Mouse (Mus musculus) forebrain, embryonic 11.5 days (tissue): Measurements from ENCODE around the gene Parp4. TPM values are rescaled to one million over a fixed set of nuclear protein-coding genes. Genes with fewer than 3 reads are reported as not detected.

Experiments
- ATAC-seq: fragments of 200-750 bp; cut with Nextera tagmentation; replicated peaks from 2 replicates; pipeline ENCODE4 v1.8.0; 2017; ENCODE audit warnings: moderate TSS enrichment; ENCODE audit not compliant: low FRiP score
- DNase-seq: peaks from one replicate; pipeline ENCODE4 v3.0.0-alpha.2; 2017; ENCODE audit warnings: low spot score
- H3K27ac ChIP-seq: fragments of 300-500 bp; sonication (generic); 2 replicates; pipeline ENCODE4 v1.5.1; 2014; ENCODE audit warnings: low read depth, low read length
- H3K27me3 ChIP-seq: fragments of 300-500 bp; sonication (generic); 2 replicates; pipeline ENCODE4 v1.6.1; 2014; ENCODE audit warnings: mild to moderate bottlenecking, low read length, mixed read lengths; ENCODE audit not compliant: control insufficient read depth, insufficient read depth
- H3K36me3 ChIP-seq: fragments of 300-500 bp; sonication (generic); 2 replicates; pipeline ENCODE4 v1.6.1; 2014; ENCODE audit warnings: mild to moderate bottlenecking, low read length, moderate library complexity, mixed read lengths; ENCODE audit not compliant: control insufficient read depth, insufficient read depth
- H3K4me1 ChIP-seq: fragments of 300-500 bp; sonication (generic); replicated peaks from 2 replicates; pipeline ENCODE4 v1.6.1; 2014; ENCODE audit warnings: low read length, mixed read lengths; ENCODE audit not compliant: control insufficient read depth, insufficient read depth
- H3K4me2 ChIP-seq: fragments of 300-500 bp; sonication (generic); 2 replicates; pipeline ENCODE4 v1.6.1; 2014; ENCODE audit warnings: low read depth, mild to moderate bottlenecking, low read length, moderate library complexity, mixed read lengths; ENCODE audit not compliant: severe bottlenecking
- H3K4me3 ChIP-seq: fragments of 300-500 bp; sonication (generic); 2 replicates; pipeline ENCODE4 v1.5.1; 2014; ENCODE audit warnings: low read depth, low read length
- H3K9ac ChIP-seq: fragments of 300-500 bp; sonication (generic); 2 replicates; pipeline ENCODE4 v1.6.1; 2014; ENCODE audit warnings: low read length
- H3K9me3 ChIP-seq: fragments of 300-500 bp; sonication (generic); 2 replicates; pipeline ENCODE4 v1.6.1; 2016; ENCODE audit warnings: low read length, mixed read lengths; ENCODE audit not compliant: control insufficient read depth
- WGBS: fragments of 180-500 bp; shearing (Covaris S2); extraction: QIAGEN DNeasy Blood & Tissue Kit; methylation state at CpG from one replicate; pipeline ENCODE4 v1.1.7; 2014; 5-methylcytosine and 5-hydroxymethylcytosine counted together
- polyA plus RNA-seq: library from polyadenylated mRNA; unstranded; fragments of >200 nt; fragmentation: Nextera tagmentation; extraction: Ambion mirVana; gene quantifications from 2 replicates; pipeline ENCODE4 v1.2.1, GENCODE M21; 2014

The Parp4 gene
- polyA plus RNA-seq, 1 experiment from 2014 or later: 2.3 TPM

GRCm38 (mm10) chr14:56626202-56626601 is 50.8 kb downstream of the Parp4 start:
- Histone ChIP-seq H3K27ac (no peak overlapping the region), H3K9ac (no peak overlapping the region), H3K4me2 (no peak overlapping the region), H3K4me1 (no peaks in the 10 kb centered on the region), H3K9me3 (no peaks in the 10 kb centered on the region), H3K4me3 (no peak overlapping the region), H3K36me3 (no peaks in the 10 kb centered on the region), H3K27me3 (no peaks in the 10 kb centered on the region)
- DNase-seq (no peak), ATAC-seq (no peak)
- WGBS: 90% methylated on average over 4 of the region's 4 CpGs

- Histone ChIP-seq H3K9me3 (no peaks in the 10 kb centered on the region), H3K27ac (no peak overlapping the region), H3K4me2 (no peak overlapping the region), H3K27me3 (no peaks in the 10 kb centered on the region), H3K9ac (no peak overlapping the region), H3K36me3 (no peaks in the 10 kb centered on the region), H3K4me3 (no peak overlapping the region), H3K4me1 (no peaks in the 10 kb centered on the region)
- no peak for DNase-seq
- ATAC-seq: no peak
- 90% methylated on average over 3 of the region's 3 CpGs for WGBS
Observed at GRCm38 (mm10) chr14:56628336-56628735, 52.9 kb downstream of the Parp4 start.

DNA sequence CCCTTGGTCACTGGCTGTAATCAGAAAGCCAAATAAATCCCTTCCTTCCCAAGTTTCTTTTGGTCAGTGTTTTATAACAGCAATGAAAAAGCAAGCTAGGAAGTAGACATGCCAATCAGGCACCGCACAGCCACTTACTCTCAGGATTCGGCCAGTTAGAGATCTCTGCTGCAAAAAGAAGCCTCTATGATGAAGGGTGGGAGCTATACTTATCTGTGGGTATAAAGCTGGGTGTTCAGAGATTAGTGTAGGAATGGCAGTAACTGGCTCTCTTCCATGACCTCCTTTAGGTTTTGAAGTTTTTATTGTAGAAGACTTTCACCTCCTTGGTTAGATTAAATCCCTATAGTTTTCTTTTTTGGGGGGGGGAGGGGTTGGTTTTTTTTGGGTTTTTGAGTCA is 55.7 kb downstream of the Parp4 start:
- no peaks in the 10 kb centered on the region for H3K27me3 ChIP-seq
- no peak overlapping the region for H3K4me3 ChIP-seq
- DNase-seq (no peak), ATAC-seq (no peak)
- no peak overlapping the region for H3K27ac ChIP-seq
- no peaks in the 10 kb centered on the region for H3K9me3 ChIP-seq
- no peaks in the 10 kb centered on the region for H3K36me3 ChIP-seq
- no peak overlapping the region for H3K9ac ChIP-seq
- WGBS: 93% methylated on average over 2 of the region's 2 CpGs
- H3K4me1 ChIP-seq: no peaks in the 10 kb centered on the region
- no peak overlapping the region for H3K4me2 ChIP-seq

DNA sequence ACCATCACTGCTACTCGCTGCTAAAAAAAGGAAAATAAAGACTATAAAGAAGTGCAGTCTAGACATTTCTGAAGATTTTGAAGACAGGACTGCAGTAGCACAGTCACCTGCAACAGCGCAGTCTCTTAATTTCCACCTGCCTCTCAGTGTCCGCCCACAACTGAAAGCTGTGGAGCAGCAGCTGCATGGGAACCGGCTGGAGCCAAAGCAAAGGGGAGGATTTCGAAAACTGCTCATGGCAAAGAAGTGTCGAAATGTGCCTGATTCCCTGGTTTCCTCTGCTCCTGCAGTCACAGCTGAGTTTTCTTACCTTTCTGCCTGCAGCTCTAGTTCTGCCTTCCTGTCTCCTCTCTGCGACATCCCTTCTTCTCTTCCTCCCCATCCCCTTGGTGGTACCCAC is 71.8 kb downstream of the Parp4 start:
- Histone ChIP-seq H3K27me3 (no peaks in the 10 kb centered on the region), H3K4me2 (no peak overlapping the region), H3K4me3 (no peak overlapping the region), H3K36me3 (no peaks in the 10 kb centered on the region), H3K9me3 (no peaks in the 10 kb centered on the region), H3K4me1 (no peaks in the 10 kb centered on the region), H3K27ac (no peak overlapping the region), H3K9ac (no peak overlapping the region)
- DNase-seq (peak; percentile 29), ATAC-seq (no peak)
- 65% methylated on average over 7 of the region's 7 CpGs for WGBS

GRCm38 (mm10) chr14:56649448-56649847 is 74.0 kb downstream of the Parp4 start:
- no peak overlapping the region for H3K27ac ChIP-seq
- H3K4me3 ChIP-seq: no peak overlapping the region
- ATAC-seq: no peak

DNA sequence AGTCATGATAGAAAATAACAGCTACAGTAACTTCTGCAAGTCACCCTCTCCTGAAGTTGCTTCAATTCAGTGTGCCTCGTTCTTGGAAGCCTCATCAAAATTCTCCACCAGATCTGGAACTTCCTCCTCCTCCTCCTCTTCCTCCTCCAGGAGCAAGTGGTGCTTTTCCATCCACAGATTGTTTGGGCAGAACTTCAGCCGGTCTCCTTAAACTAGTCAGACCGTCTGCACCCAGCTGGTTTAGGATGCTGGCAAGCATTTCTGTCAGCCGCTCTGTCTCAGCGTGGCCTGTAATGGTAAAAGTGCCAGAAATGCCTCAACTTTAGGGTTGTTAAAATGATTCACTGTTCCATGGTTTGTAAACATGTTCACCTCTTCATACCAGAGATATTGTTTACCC is 90.2 kb downstream of the Parp4 start:
- no peak overlapping the region for H3K4me2 ChIP-seq
- no peaks in the 10 kb centered on the region for H3K36me3 ChIP-seq
- ATAC-seq (no peak), DNase-seq (no peak)
- no peak overlapping the region for H3K9ac ChIP-seq
- H3K4me3 ChIP-seq: no peak overlapping the region
- H3K4me1 ChIP-seq: peaks cover 6% of the 10 kb centered on the region; the same call in 1 of the 2 replicates
- WGBS: 84% methylated on average over 5 of the region's 5 CpGs
- H3K27me3 ChIP-seq: no peaks in the 10 kb centered on the region
- no peak overlapping the region for H3K27ac ChIP-seq
- H3K9me3 ChIP-seq: no peaks in the 10 kb centered on the region

More at GRCm38 (mm10) chr14:56649448-56649847, 74.0 kb downstream of the Parp4 start:
- Histone ChIP-seq H3K27me3 (no peaks in the 10 kb centered on the region), H3K9ac (no peak overlapping the region), H3K36me3 (no peaks in the 10 kb centered on the region), H3K4me2 (no peak overlapping the region), H3K4me1 (no peaks in the 10 kb centered on the region), H3K9me3 (no peaks in the 10 kb centered on the region; the same call in 1 of the 2 replicates)
- no peak for DNase-seq

DNA sequence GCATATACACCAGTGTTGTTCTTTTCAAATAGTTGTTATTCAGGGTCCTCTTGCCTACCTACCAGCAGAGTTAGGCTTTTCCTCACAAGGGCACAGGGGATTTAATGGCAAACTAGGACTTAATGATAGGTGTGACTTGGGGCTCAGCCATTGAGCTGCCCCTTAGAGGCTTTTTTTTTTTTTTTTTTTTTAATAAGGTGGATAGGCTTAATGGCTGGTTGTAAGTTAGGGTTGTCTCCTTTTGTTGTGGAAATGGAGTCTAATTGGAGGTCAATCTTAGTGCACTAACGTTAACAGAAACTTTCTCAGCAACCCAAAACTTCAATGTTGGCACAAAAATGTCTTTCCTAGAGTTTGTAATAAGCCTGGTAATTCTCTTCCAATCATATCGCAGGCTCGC is 91.5 kb downstream of the Parp4 start:
- peaks cover 6% of the 10 kb centered on the region; the same call in 1 of the 2 replicates for H3K4me1 ChIP-seq
- H3K27ac ChIP-seq: no peak overlapping the region
- H3K9me3 ChIP-seq: no peaks in the 10 kb centered on the region
- H3K4me3 ChIP-seq: no peak overlapping the region
- ATAC-seq: no peak
- H3K9ac ChIP-seq: peak overlapping the region; percentile 69; the same call in 1 of the 2 replicates
- H3K4me2 ChIP-seq: no peak overlapping the region
- H3K27me3 ChIP-seq: no peaks in the 10 kb centered on the region
- DNase-seq: no peak
- H3K36me3 ChIP-seq: no peaks in the 10 kb centered on the region
- 74% methylated on average over 3 of the region's 3 CpGs for WGBS

- under 1% methylated on average over 70 of the region's 70 CpGs for WGBS
Observed at GRCm38 (mm10) chr14:56667969-56668802, 92.8 kb downstream of the Parp4 start, which contains the start of gene Mphosph8. Gene Mphosph8, plus strand, starts transcription at chr14:56668248.

More at GRCm38 (mm10) chr14:56667969-56668802, 92.8 kb downstream of the Parp4 start, which contains the start of gene Mphosph8:
- ATAC-seq: peak; percentile 99
- Histone ChIP-seq H3K4me2 (peak within 1 kb of the TSS; percentile 74), H3K27me3 (no peaks in the 10 kb centered on the region), H3K4me3 (peak within 1 kb of the TSS; percentile 86), H3K27ac (peak within 1 kb of the TSS; percentile 91), H3K36me3 (peaks cover 4% of the 10 kb centered on the region; the same call in 1 of the 2 replicates), H3K9ac (peak within 1 kb of the TSS; percentile 93), H3K9me3 (no peaks in the 10 kb centered on the region), H3K4me1 (peaks cover 6% of the 10 kb centered on the region; the same call in 1 of the 2 replicates)
- DNase-seq: peak; percentile 100
